Mouse (Mus musculus) CH12.LX (cell line): ENCODE data around the gene Ift20.

Source experiments
- CHD1 ChIP-seq: IDR thresholded peaks from 2 replicates; pipeline ENCODE4 v1.6.1; 2012; ENCODE audit warnings: low read depth, low read length, improper control_type of control experiment, inconsistent platforms
- EP300 ChIP-seq: IDR thresholded peaks from 2 replicates; pipeline ENCODE4 v1.6.1; 2011; ENCODE audit warnings: low read length, improper control_type of control experiment
- GABPA ChIP-seq: IDR thresholded peaks from 2 replicates; pipeline ENCODE4 v1.6.1; 2012; ENCODE audit warnings: low read depth, low read length, improper control_type of control experiment, inconsistent platforms; ENCODE audit not compliant: insufficient replicate concordance

- TF ChIP-seq GABPA, result no peak
- TF ChIP-seq CHD1, result no peak
- TF ChIP-seq EP300, result no peak
Measured at GRCm38 (mm10) chr11:78544449-78545111, 8.4 kb downstream of the Ift20 start.
